In the genomic region with DNA sequence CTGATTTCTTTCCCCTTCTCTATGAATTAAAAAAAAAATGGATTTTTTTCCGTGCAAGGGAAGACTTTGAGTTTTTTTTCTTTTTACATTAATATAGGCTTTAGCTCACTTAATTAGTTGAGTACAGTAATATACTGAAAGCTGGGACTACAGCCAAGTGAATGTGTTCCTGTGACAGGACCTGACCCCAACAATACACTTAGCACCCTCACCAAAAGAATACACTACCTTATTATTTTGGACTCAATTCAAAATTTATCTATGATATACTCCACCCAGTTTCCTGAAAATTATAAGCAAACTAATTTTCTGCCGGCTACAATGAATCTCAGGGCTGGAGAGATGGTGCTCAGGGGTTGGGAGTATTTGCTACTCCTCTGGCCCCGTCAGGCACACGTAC, we compare ENCODE assay signal across 20 mouse cellular contexts. TPM values are rescaled to one million over a fixed set of nuclear protein-coding genes. Genes with fewer than 3 reads are reported as not detected.
A peak's percentile ranks its signal among the peaks of the same experiment; 100 is the strongest.
DNase-seq lines count a peak whose midpoint lies in the region; ATAC-seq and TF ChIP-seq lines count a peak whose summit lies in the region.
"Had no signal": no experiment of that assay in that cellular context is flagged by ENCODE, and none has a peak within 500 bp of the region (broad histone marks: within the 10 kb centered on the region; RNA-seq: fewer than 3 reads in every experiment).

No protein-coding gene starts in this region.

- no peaks in the 10 kb centered on the region for H3K9me3 ChIP-seq in kidney, embryonic 15.5 days (replicated peaks)
- no peaks in the 10 kb centered on the region for H3K9me3 ChIP-seq in lung, embryonic 15.5 days
- H3K9me3 ChIP-seq: embryonic facial prominence, embryonic 12.5 days; forebrain, embryonic 15.5 days; G1E; hindbrain, embryonic 13.5 days had no signal

- no peak for TF ChIP-seq CTCF in lung, adult 2 months (IDR thresholded peaks at IDR 0.05; ENCODE audit: insufficient read depth, low read length)

- no peak overlapping the region for H3K9ac ChIP-seq in kidney, embryonic 15.5 days
- H3K9ac ChIP-seq in lung, embryonic 15.5 days, result no peak overlapping the region
- H3K9ac ChIP-seq: embryonic facial prominence, embryonic 12.5 days; forebrain, embryonic 15.5 days; hindbrain, embryonic 13.5 days had no signal

- peak; percentile 33 for DNase-seq in heart, adult 11 months
- no peak for DNase-seq in heart, postnatal 10 days
- DNase-seq in kidney, adult 18-20 months, result no peak
- DNase-seq in lung, adult 2 months, result no peak
- DNase-seq: adrenal gland, adult 8-10 months; adrenal gland, postnatal 36 days; B cell, adult 2 months; cerebellum, adult 11 months; cerebellum, adult 9-10 months; cerebellum, postnatal 25 days; gastrocnemius, postnatal 36 days; heart, postnatal 14 days had no signal

- peaks cover 39% of the 10 kb centered on the region for H3K4me1 ChIP-seq in kidney, embryonic 15.5 days
- peaks cover 20% of the 10 kb centered on the region; the same call in 1 of the 2 replicates for H3K4me1 ChIP-seq in lung, embryonic 15.5 days
- H3K4me1 ChIP-seq in lung, adult 2 months (ENCODE audit: control insufficient read depth, insufficient read depth, low read length), result peaks cover 19% of the 10 kb centered on the region
- peaks cover 9% of the 10 kb centered on the region for H3K4me1 ChIP-seq in brown adipose tissue, adult 24 weeks (ENCODE audit: control insufficient read depth, insufficient read depth, insufficient read length, low read length)
- H3K4me1 ChIP-seq: embryonic facial prominence, embryonic 12.5 days; forebrain, embryonic 15.5 days; hindbrain, embryonic 13.5 days had no signal

- peak overlapping the region; percentile 80; the same call in 1 of the 2 replicates for H3K27ac ChIP-seq in kidney, embryonic 15.5 days
- peak overlapping the region; percentile 67 for H3K27ac ChIP-seq in lung, embryonic 15.5 days
- H3K27ac ChIP-seq in brown adipose tissue, adult 24 weeks (replicated peaks; ENCODE audit: low read depth, low read length), result peak overlapping the region; percentile 46
- H3K27ac ChIP-seq: embryonic facial prominence, embryonic 12.5 days; forebrain, embryonic 15.5 days; hindbrain, embryonic 13.5 days had no signal

- no peaks in the 10 kb centered on the region for H3K36me3 ChIP-seq in kidney, embryonic 15.5 days
- H3K36me3 ChIP-seq in lung, embryonic 15.5 days, result no peaks in the 10 kb centered on the region
- H3K36me3 ChIP-seq: embryonic facial prominence, embryonic 12.5 days; forebrain, embryonic 15.5 days; G1E; hindbrain, embryonic 13.5 days had no signal

- no peak for TF ChIP-seq POLR2A in lung, adult 2 months (IDR thresholded peaks at IDR 0.05; ENCODE audit: borderline replicate concordance, extremely low read depth, low read depth, low read length)

- WGBS in kidney, embryonic 15.5 days, result 60% methylated on average over 4 of the region's 4 CpGs
- 33% methylated on average over 4 of the region's 4 CpGs for WGBS in lung, embryonic 15.5 days
- 44% methylated on average over 4 of the region's 4 CpGs for WGBS in lung, adult 2 months

- no peak overlapping the region for H3K4me3 ChIP-seq in kidney, embryonic 15.5 days (replicated peaks)
- no peak overlapping the region for H3K4me3 ChIP-seq in lung, embryonic 15.5 days
- no peak overlapping the region for H3K4me3 ChIP-seq in lung, adult 2 months (replicated peaks; ENCODE audit: extremely low read depth, low read depth, low read length)
- no peak overlapping the region for H3K4me3 ChIP-seq in brown adipose tissue, adult 24 weeks (ENCODE audit: insufficient read depth, low read depth, low read length)
- H3K4me3 ChIP-seq: embryonic facial prominence, embryonic 12.5 days; forebrain, embryonic 15.5 days; hindbrain, embryonic 13.5 days had no signal

- intact Hi-C loops in heart, postnatal 10 days (cut with DNase I), result no loop called here

- no peak for ATAC-seq in kidney, embryonic 15.5 days (replicated peaks; ENCODE audit: low FRiP score)
- ATAC-seq in lung, embryonic 15.5 days (ENCODE audit: borderline replicate concordance, extremely low read depth, low FRiP score, low TSS enrichment), result 0 out of 2 replicates have a peak, but pooled peaks have one; percentile 41
- ATAC-seq: forebrain, embryonic 15.5 days had no signal

- H3K27me3 ChIP-seq in kidney, embryonic 15.5 days, result no peaks in the 10 kb centered on the region
- no peaks in the 10 kb centered on the region for H3K27me3 ChIP-seq in lung, embryonic 15.5 days
- H3K27me3 ChIP-seq: embryonic facial prominence, embryonic 12.5 days; forebrain, embryonic 15.5 days; hindbrain, embryonic 13.5 days had no signal

- H3K4me2 ChIP-seq in kidney, embryonic 15.5 days, result no peak overlapping the region
- H3K4me2 ChIP-seq in lung, embryonic 15.5 days, result no peak overlapping the region
- H3K4me2 ChIP-seq: embryonic facial prominence, embryonic 12.5 days; forebrain, embryonic 15.5 days; hindbrain, embryonic 13.5 days had no signal

RNA-seq across cellular contexts. Expression of a gene that starts 47.7 kb away (rescaled TPM):
- 10 to 100 TPM; 10.6 to 19.0 TPM for total RNA-seq in heart, postnatal 10 days (2021)
- 0.44 and 0.45 TPM in 2 replicates for polyA plus RNA-seq in kidney, embryonic 15.5 days (2015; fragmentation: Nextera tagmentation; extraction: Ambion mirVana)
- polyA plus RNA-seq in lung, embryonic 15.5 days (2015; fragmentation: Nextera tagmentation; extraction: Ambion mirVana), result 2.5 and 3.0 TPM in 2 replicates
- 26.5 and 37.6 TPM in 2 replicates for polyA plus RNA-seq in lung, adult 2 months (2012; rRNA removed)
- 4.5 and 6.3 TPM in 2 replicates for polyA plus RNA-seq in brown adipose tissue, adult 24 weeks (2012; ENCODE audit: insufficient read depth, insufficient read length, missing spikeins)
- polyA plus RNA-seq: forebrain, embryonic 11.5 days had no signal
